Mouse (Mus musculus): ENCODE data around the gene Mcub.

- TF ChIP-seq CTCF (IDR thresholded peaks at IDR 0.05) (no peak), POLR2A (IDR thresholded peaks at IDR 0.05; ENCODE audit: insufficient read depth, low read depth, low read length) (no peak), EP300 (IDR thresholded peaks at IDR 0.05; ENCODE audit: insufficient read depth, low read depth, low read length) (no peak)
Measured at GRCm38 (mm10) chr3:129953296-129953695, 16.7 kb downstream of the Mcub start.

Measured in heart, adult 2 months (tissue).